15 mouse cellular contexts compared by ENCODE assay signal in the genomic region with DNA sequence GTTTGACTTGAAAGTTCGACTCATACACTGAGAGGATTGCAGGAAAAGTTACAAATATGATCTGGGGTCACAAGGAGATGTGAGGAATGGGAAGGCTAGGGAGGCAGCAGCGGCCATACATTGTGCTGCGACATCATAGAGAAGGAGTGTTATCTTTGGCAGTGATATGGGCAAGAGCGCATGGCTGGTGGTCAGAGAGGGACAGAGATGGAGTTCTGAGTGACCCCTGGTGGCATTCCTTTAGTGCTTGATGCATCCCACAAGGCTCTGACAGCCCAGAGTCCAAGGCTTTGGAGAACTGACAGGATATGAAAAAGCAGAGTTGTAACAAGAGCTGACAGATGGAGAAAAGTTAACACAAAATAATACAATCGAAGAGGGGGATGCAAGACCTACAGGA.
"Had no signal": no experiment of that assay in that cellular context is flagged by ENCODE, and none has a peak within 500 bp of the region (broad histone marks: within the 10 kb centered on the region; RNA-seq: fewer than 3 reads in every experiment).

No protein-coding gene starts in this region.

- H3K27ac ChIP-seq: intestine, embryonic 15.5 days; layer of hippocampus, adult 2 months; limb, embryonic 10.5 days; limb, embryonic 13.5 days; liver, embryonic 12.5 days; liver, embryonic 15.5 days had no signal

- H3K27me3 ChIP-seq: intestine, embryonic 15.5 days; limb, embryonic 13.5 days; liver, embryonic 12.5 days; liver, embryonic 15.5 days had no signal

- H3K4me2 ChIP-seq: intestine, embryonic 15.5 days; limb, embryonic 13.5 days; liver, embryonic 12.5 days; liver, embryonic 15.5 days; midbrain, embryonic 11.5 days had no signal

- H3K9ac ChIP-seq: intestine, embryonic 15.5 days; limb, embryonic 13.5 days; liver, embryonic 12.5 days; liver, embryonic 15.5 days had no signal

- H3K9me3 ChIP-seq: intestine, embryonic 15.5 days; limb, embryonic 10.5 days; limb, embryonic 13.5 days; liver, embryonic 12.5 days; liver, embryonic 15.5 days had no signal

- H3K4me3 ChIP-seq: intestine, embryonic 15.5 days; layer of hippocampus, adult 2 months; limb, embryonic 10.5 days; limb, embryonic 13.5 days; liver, embryonic 12.5 days; liver, embryonic 15.5 days had no signal

- DNase-seq: layer of hippocampus, adult 9-11 months; liver; lung, adult 18-20 months; lung, postnatal 36 days; midbrain, embryonic 14.5 days; thymus, adult 18-20 months; thymus, postnatal 36 days had no signal

- ATAC-seq: intestine, embryonic 15.5 days; liver, embryonic 12.5 days; lung, postnatal 0 days had no signal

- H3K36me3 ChIP-seq: intestine, embryonic 15.5 days; limb, embryonic 10.5 days; limb, embryonic 13.5 days; liver, embryonic 12.5 days; liver, embryonic 15.5 days had no signal

- H3K4me1 ChIP-seq: intestine, embryonic 15.5 days; liver, embryonic 12.5 days; liver, embryonic 15.5 days had no signal
